Mouse (Mus musculus) forebrain, embryonic 10.5 days (tissue): ENCODE results near the gene Ugt2b38. TPM values are rescaled to one million over a fixed set of nuclear protein-coding genes. Genes with fewer than 3 reads are reported as not detected.
"Not testable (repeated sequence)": the region's sequence is repeated elsewhere in the genome, so short reads cannot be mapped to it uniquely, and the experiment has no call there.

Experiments used
- DNase-seq: peaks from one replicate; pipeline ENCODE4 v3.0.0-alpha.2; 2017; ENCODE audit warnings: low spot score; ENCODE audit errors: extremely low spot score
- H3K27ac ChIP-seq: fragments of 300-500 bp; sonication (generic); 2 replicates; pipeline ENCODE4 v1.5.1; 2016; ENCODE audit warnings: mild to moderate bottlenecking
- H3K27me3 ChIP-seq: fragments of 300-500 bp; sonication (generic); 2 replicates; pipeline ENCODE4 v1.6.1; 2016; ENCODE audit warnings: mild to moderate bottlenecking; ENCODE audit not compliant: poor library complexity, severe bottlenecking
- H3K36me3 ChIP-seq: fragments of 300-500 bp; sonication (generic); replicated peaks from 2 replicates; pipeline ENCODE4 v1.6.1; 2016; ENCODE audit warnings: mild to moderate bottlenecking, moderate library complexity
- H3K4me1 ChIP-seq: fragments of 300-500 bp; sonication (generic); 2 replicates; pipeline ENCODE4 v1.6.1; 2016
- H3K4me3 ChIP-seq: fragments of 300-500 bp; sonication (generic); 2 replicates; pipeline ENCODE4 v1.5.1; 2016; ENCODE audit warnings: mild to moderate bottlenecking, moderate library complexity
- H3K9me3 ChIP-seq: fragments of 300-500 bp; sonication (generic); 2 replicates; pipeline ENCODE4 v1.6.1; 2016; ENCODE audit warnings: mild to moderate bottlenecking, moderate library complexity
- WGBS: fragments of 180-500 bp; shearing (Covaris S2); methylation state at CpG from one replicate; pipeline ENCODE4 v1.1.7; 2016; 5-methylcytosine and 5-hydroxymethylcytosine counted together
- polyA plus RNA-seq: library from polyadenylated mRNA; unstranded; fragments of >200 nt; fragmentation: Nextera tagmentation; extraction: Ambion mirVana; gene quantifications from 2 replicates; pipeline ENCODE4 v1.2.1, GENCODE M21; 2016

The Ugt2b38 gene
- polyA plus RNA-seq, 1 experiment from 2014 or later: not detected

GRCm38 (mm10) chr5:87372788-87373501 lies 51.1 kb downstream of the Ugt2b38 start:
- not testable (repeated sequence) for H3K9me3 ChIP-seq, H3K4me1 ChIP-seq, H3K4me3 ChIP-seq

More at GRCm38 (mm10) chr5:87372788-87373501, 51.1 kb downstream of the Ugt2b38 start:
- H3K36me3 ChIP-seq, H3K27ac ChIP-seq, H3K27me3 ChIP-seq, DNase-seq: not testable (repeated sequence)
- 78% methylated on average over 4 of the region's 4 CpGs for WGBS

Other genes starting within 250 kb of the Ugt2b38 start
- gene Ugt2b37, start 169.4 kb downstream of the Ugt2b38 start, polyA plus RNA-seq: not detected in 2 replicates
- 0.07 TPM in 1 of 2 replicates, not detected in the other for gene Ugt2a3, start 87.0 kb downstream of the Ugt2b38 start, polyA plus RNA-seq
- gene Ugt2a2, start 58.1 kb upstream of the Ugt2b38 start, polyA plus RNA-seq: not detected in 2 replicates
- not detected in 2 replicates for gene Gm43638, start 62.6 kb upstream of the Ugt2b38 start, polyA plus RNA-seq
- not detected in 2 replicates for gene Ugt2a1, start 66.7 kb upstream of the Ugt2b38 start, polyA plus RNA-seq
- not detected in 2 replicates for gene Sult1b1, start 114.0 kb upstream of the Ugt2b38 start, polyA plus RNA-seq
- gene Sult1d1, start 144.8 kb upstream of the Ugt2b38 start, polyA plus RNA-seq: not detected in 2 replicates
- gene Sult1e1, start 167.4 kb upstream of the Ugt2b38 start, polyA plus RNA-seq: 1.0 and 1.7 TPM in 2 replicates
- gene Csn1s1, start 242.0 kb upstream of the Ugt2b38 start, polyA plus RNA-seq: not detected in 2 replicates